Mouse (Mus musculus): ENCODE measurements at regions not wholly inside any gene's neighbourhood (a gene's known extent, or its start where the extent isn't known, plus 50 kb on each side); places are given as distances from the start of the nearest gene placed in this dataset.

- no peak for DNase-seq (ENCODE audit: extremely low read depth, low read depth, low spot score)
- H3K4me1 ChIP-seq (ENCODE audit: control insufficient read depth, insufficient read depth, low read length), result no peaks in the 10 kb centered on the region
- no peak overlapping the region for H3K9ac ChIP-seq (ENCODE audit: low read depth, low read length)
- no peaks in the 10 kb centered on the region for H3K79me2 ChIP-seq (ENCODE audit: control insufficient read depth, insufficient read depth, low read length)
- no peak overlapping the region for H3K4me3 ChIP-seq (ENCODE audit: insufficient read depth, low read depth, low read length)
- H3K36me3 ChIP-seq (ENCODE audit: control insufficient read depth, insufficient read depth, low read length), result no peaks in the 10 kb centered on the region
- no peak overlapping the region for H3K27ac ChIP-seq (replicated peaks; ENCODE audit: insufficient read depth, low read depth, low read length)
- H3K27me3 ChIP-seq (ENCODE audit: control insufficient read depth, insufficient read depth, low read length), result no peaks in the 10 kb centered on the region
- TF ChIP-seq CTCF (IDR thresholded peaks at IDR 0.05; ENCODE audit: low read depth, low read length) (no peak), POLR2A (IDR thresholded peaks at IDR 0.05; ENCODE audit: extremely low read depth, insufficient read depth, low read length) (no peak)
Measured at GRCm38 (mm10) chr16:86117959-86118358, 216.3 kb upstream of the Adamts5 start.

- no peaks in the 10 kb centered on the region for H3K27me3 ChIP-seq (ENCODE audit: control insufficient read depth, insufficient read depth, low read length)
- H3K4me1 ChIP-seq (ENCODE audit: control insufficient read depth, insufficient read depth, low read length), result no peaks in the 10 kb centered on the region
- no peaks in the 10 kb centered on the region for H3K79me2 ChIP-seq (ENCODE audit: control insufficient read depth, insufficient read depth, low read length)
- H3K27ac ChIP-seq (replicated peaks; ENCODE audit: insufficient read depth, low read depth, low read length), result no peak overlapping the region
- H3K9ac ChIP-seq (ENCODE audit: low read depth, low read length), result no peak overlapping the region
- WGBS, result 62% methylated on average over 2 of the region's 2 CpGs
- no peaks in the 10 kb centered on the region for H3K36me3 ChIP-seq (ENCODE audit: control insufficient read depth, insufficient read depth, low read length)
- DNase-seq (ENCODE audit: extremely low read depth, low read depth, low spot score), result no peak
- TF ChIP-seq POLR2A (IDR thresholded peaks at IDR 0.05; ENCODE audit: extremely low read depth, insufficient read depth, low read length) (no peak), CTCF (IDR thresholded peaks at IDR 0.05; ENCODE audit: low read depth, low read length) (no peak)
- H3K4me3 ChIP-seq (ENCODE audit: insufficient read depth, low read depth, low read length), result no peak overlapping the region
Measured at GRCm38 (mm10) chr16:86115587-86116376, 214.2 kb upstream of the Adamts5 start.

- no peak for TF ChIP-seq POLR2A (IDR thresholded peaks at IDR 0.05; ENCODE audit: extremely low read depth, insufficient read depth, low read length)
- no peak for TF ChIP-seq CTCF (IDR thresholded peaks at IDR 0.05; ENCODE audit: low read depth, low read length)
- 88% methylated on average over 2 of the region's 2 CpGs for WGBS
- no peak overlapping the region for H3K27ac ChIP-seq (replicated peaks; ENCODE audit: insufficient read depth, low read depth, low read length)
- H3K36me3 ChIP-seq (ENCODE audit: control insufficient read depth, insufficient read depth, low read length), result no peaks in the 10 kb centered on the region
- no peak for DNase-seq (ENCODE audit: extremely low read depth, low read depth, low spot score)
- H3K79me2 ChIP-seq (ENCODE audit: control insufficient read depth, insufficient read depth, low read length), result no peaks in the 10 kb centered on the region
- H3K4me3 ChIP-seq (ENCODE audit: insufficient read depth, low read depth, low read length), result no peak overlapping the region
- no peak overlapping the region for H3K9ac ChIP-seq (ENCODE audit: low read depth, low read length)
- H3K27me3 ChIP-seq (ENCODE audit: control insufficient read depth, insufficient read depth, low read length), result no peaks in the 10 kb centered on the region
- no peaks in the 10 kb centered on the region for H3K4me1 ChIP-seq (ENCODE audit: control insufficient read depth, insufficient read depth, low read length)
Measured at GRCm38 (mm10) chr16:86094461-86094860, 192.8 kb upstream of the Adamts5 start.

GRCm38 (mm10) chr16:86090175-86090574 is 188.5 kb upstream of the Adamts5 start:
- H3K4me3 ChIP-seq (ENCODE audit: insufficient read depth, low read depth, low read length), result no peak overlapping the region
- no peaks in the 10 kb centered on the region for H3K36me3 ChIP-seq (ENCODE audit: control insufficient read depth, insufficient read depth, low read length)
- H3K79me2 ChIP-seq (ENCODE audit: control insufficient read depth, insufficient read depth, low read length), result no peaks in the 10 kb centered on the region
- no peaks in the 10 kb centered on the region for H3K27me3 ChIP-seq (ENCODE audit: control insufficient read depth, insufficient read depth, low read length)
- no peak overlapping the region for H3K9ac ChIP-seq (ENCODE audit: low read depth, low read length)
- no peaks in the 10 kb centered on the region for H3K4me1 ChIP-seq (ENCODE audit: control insufficient read depth, insufficient read depth, low read length)
- TF ChIP-seq CTCF (IDR thresholded peaks at IDR 0.05; ENCODE audit: low read depth, low read length) (no peak), POLR2A (IDR thresholded peaks at IDR 0.05; ENCODE audit: extremely low read depth, insufficient read depth, low read length) (no peak)
- WGBS, result 89% methylated on average over 6 of the region's 6 CpGs
- no peak overlapping the region for H3K27ac ChIP-seq (replicated peaks; ENCODE audit: insufficient read depth, low read depth, low read length)
- no peak for DNase-seq (ENCODE audit: extremely low read depth, low read depth, low spot score)

GRCm38 (mm10) chr16:86087421-86087820 is 185.8 kb upstream of the Adamts5 start:
- H3K9ac ChIP-seq (ENCODE audit: low read depth, low read length), result no peak overlapping the region
- no peaks in the 10 kb centered on the region for H3K4me1 ChIP-seq (ENCODE audit: control insufficient read depth, insufficient read depth, low read length)
- TF ChIP-seq POLR2A (IDR thresholded peaks at IDR 0.05; ENCODE audit: extremely low read depth, insufficient read depth, low read length) (no peak), CTCF (IDR thresholded peaks at IDR 0.05; ENCODE audit: low read depth, low read length) (no peak)
- H3K27ac ChIP-seq (replicated peaks; ENCODE audit: insufficient read depth, low read depth, low read length), result no peak overlapping the region
- H3K27me3 ChIP-seq (ENCODE audit: control insufficient read depth, insufficient read depth, low read length), result no peaks in the 10 kb centered on the region
- no peaks in the 10 kb centered on the region for H3K79me2 ChIP-seq (ENCODE audit: control insufficient read depth, insufficient read depth, low read length)
- no peak overlapping the region for H3K4me3 ChIP-seq (ENCODE audit: insufficient read depth, low read depth, low read length)
- WGBS, result 82% methylated on average over 3 of the region's 3 CpGs
- H3K36me3 ChIP-seq (ENCODE audit: control insufficient read depth, insufficient read depth, low read length), result no peaks in the 10 kb centered on the region
- no peak for DNase-seq (ENCODE audit: extremely low read depth, low read depth, low spot score)

GRCm38 (mm10) chr16:86067628-86068364 is 166.2 kb upstream of the Adamts5 start:
- no peak overlapping the region for H3K9ac ChIP-seq (ENCODE audit: low read depth, low read length)
- H3K4me1 ChIP-seq (ENCODE audit: control insufficient read depth, insufficient read depth, low read length), result no peaks in the 10 kb centered on the region
- DNase-seq (ENCODE audit: extremely low read depth, low read depth, low spot score), result no peak
- 81% methylated on average over 3 of the region's 3 CpGs for WGBS
- TF ChIP-seq POLR2A (IDR thresholded peaks at IDR 0.05; ENCODE audit: extremely low read depth, insufficient read depth, low read length) (no peak), CTCF (IDR thresholded peaks at IDR 0.05; ENCODE audit: low read depth, low read length) (no peak)
- H3K27ac ChIP-seq (replicated peaks; ENCODE audit: insufficient read depth, low read depth, low read length), result no peak overlapping the region
- H3K4me3 ChIP-seq (ENCODE audit: insufficient read depth, low read depth, low read length), result no peak overlapping the region
- H3K27me3 ChIP-seq (ENCODE audit: control insufficient read depth, insufficient read depth, low read length), result no peaks in the 10 kb centered on the region
- no peaks in the 10 kb centered on the region for H3K36me3 ChIP-seq (ENCODE audit: control insufficient read depth, insufficient read depth, low read length)
- H3K79me2 ChIP-seq (ENCODE audit: control insufficient read depth, insufficient read depth, low read length), result no peaks in the 10 kb centered on the region

Data from liver, adult 2 months (tissue).